Mouse (Mus musculus): ENCODE data around the gene Mta2. TPM values are rescaled to one million over a fixed set of nuclear protein-coding genes. Genes with fewer than 3 reads are reported as not detected.

Gene Mta2
- 75.9 and 85.0 TPM in 2 replicates for polyA plus RNA-seq (2012)

DNA sequence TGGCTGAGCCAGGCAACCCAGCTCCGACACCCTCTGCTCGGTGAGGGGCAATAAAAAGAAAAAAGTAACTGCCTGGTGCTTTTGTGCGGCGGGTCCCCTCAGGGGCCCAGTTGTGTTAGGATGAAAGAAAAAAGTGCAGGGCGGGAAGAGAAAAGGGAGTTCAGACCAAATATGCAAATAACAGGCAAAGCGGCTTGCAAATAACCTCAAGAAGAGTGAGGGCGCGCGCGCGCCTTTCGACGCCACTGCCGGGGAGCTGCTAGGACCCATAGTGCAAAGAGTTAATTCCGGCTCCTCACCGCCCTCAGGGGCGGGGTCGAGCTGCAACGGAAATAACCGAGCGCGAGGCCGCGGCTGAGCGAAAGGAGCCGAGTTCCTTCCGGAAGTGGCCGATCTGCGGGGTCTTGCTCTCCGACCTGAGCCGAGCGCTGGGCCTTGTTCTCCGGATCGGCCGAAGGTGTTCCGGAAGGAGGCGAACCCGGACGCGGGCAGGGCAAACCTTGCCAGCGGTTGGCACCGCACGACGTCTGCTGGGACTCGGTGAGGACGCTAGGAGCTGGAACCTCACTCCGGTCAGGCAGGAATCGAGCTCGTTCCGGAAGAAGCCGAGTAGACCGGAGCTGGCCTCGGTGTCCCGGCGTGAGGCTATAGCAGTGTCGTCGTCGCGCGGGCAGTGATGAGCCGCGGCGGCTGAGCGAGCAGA lies at the start of gene Mta2:
Mta2 (plus strand) TSS at position 361 of the 703 bp plus-strand sequence.
- no peak for TF ChIP-seq GATA1 (IDR thresholded peaks at IDR 0.05; ENCODE audit: low read length)

DNA sequence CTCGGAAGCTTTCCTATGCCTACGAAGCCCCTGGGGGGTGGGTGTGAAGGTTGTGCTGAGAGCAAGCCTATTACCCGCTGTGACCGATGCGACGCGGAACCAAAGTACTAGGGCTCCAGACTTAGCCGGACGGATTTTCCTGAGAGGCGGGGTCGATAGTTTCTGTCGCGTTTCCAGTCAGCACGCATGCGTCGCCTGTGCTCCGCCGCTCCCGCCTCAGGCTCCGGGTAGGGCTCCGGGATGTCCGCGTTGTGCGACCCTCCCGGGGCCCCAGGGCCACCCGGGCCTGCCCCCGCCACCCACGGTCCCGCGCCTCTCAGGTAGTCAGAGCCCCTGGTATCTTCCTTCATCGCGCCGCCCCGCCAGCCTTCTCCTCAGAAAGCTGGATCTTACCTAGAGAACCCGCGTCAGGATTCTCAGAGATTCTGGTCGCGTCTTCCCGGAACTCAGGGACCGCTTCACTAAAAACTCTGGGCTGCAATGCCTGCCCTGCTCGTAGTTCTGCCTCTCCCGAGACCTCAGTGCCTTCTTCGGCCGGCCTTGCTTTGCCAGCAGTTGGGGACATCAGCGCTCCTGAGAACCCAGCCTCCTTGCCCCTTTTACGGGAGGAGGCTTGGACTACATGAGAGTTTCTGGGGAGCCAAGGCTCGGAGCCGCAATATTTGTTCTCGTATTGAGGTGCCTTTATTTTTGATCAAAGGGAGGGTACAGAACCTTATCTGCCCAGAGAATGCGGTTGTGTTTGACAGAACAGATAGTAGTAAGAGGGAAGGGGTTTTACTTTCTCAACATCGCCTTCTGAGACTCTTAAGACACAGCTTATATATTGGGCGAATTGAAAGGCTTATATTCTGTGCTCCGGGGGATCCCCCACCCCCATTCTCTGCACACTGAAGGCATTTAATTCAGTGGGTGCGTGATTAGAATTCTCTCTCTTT lies 48.6 kb upstream of the Mta2 start, which contains the start of gene Ints5:
Ints5 (plus strand) TSS at position 177 of the 938 bp plus-strand sequence.
- TF ChIP-seq GATA1 (IDR thresholded peaks at IDR 0.05; ENCODE audit: low read length), result no peak

DNA sequence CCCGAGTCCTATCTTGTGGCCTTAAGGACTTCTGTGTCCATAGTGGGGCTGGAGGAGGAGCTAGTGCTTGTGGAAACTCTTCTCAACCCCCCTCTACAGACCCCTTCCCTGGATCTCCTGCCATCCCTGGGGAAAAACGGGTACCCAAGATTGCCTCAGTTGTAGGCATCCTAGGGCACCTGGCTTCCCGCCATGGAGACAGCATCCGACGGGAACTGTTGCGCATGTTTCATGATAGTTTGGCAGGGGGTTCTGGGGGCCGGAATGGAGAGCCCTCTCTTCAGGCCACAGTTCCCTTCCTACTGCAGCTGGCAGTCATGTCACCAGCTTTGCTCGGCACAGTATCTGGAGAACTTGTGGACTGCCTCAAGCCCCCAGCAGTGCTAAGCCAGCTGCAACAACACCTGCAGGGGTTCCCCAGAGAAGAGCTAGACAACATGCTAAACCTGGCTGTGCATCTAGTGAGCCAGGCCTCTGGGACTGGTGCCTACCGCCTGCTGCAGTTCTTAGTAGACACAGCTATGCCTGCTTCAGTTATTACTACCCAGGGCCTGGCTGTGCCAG lies 46.2 kb upstream of the Mta2 start:
- TF ChIP-seq GATA1 (IDR thresholded peaks at IDR 0.05; ENCODE audit: low read length), result no peak

DNA sequence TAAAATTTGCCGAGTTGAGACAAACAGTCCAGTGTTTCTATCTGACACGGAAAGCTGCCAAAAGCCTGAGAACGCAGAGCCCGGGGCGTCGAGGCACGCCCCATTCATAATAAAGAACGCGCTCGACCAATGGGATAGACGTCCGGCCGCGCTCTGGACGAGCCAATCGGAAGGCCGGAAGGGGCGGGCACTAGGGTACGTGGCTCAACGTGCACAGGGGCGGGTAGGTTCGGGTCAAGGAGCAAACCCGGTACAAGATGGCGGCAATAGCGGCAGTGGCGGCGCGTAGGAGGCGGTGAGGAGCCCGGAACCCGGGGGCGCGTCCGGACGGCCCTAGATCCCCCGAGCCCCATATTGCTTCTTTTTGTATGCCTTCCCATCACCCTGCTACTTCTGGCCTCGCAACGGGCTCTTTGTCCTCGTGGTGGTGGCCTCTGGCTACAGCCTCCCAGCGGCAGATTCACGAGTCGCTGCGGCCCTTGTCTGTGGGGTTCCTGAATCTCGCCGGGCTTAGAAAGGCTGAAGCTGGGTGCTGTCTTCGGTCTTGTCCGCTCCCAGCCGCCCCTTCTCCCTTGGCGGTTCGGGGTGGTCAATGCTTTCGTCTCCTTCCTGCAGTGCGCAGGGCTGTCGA lies 43.7 kb upstream of the Mta2 start, which contains the start of gene Ganab:
Ganab (plus strand) TSS at position 207 of the 631 bp plus-strand sequence.
- no peak for TF ChIP-seq GATA1 (IDR thresholded peaks at IDR 0.05; ENCODE audit: low read length)

DNA sequence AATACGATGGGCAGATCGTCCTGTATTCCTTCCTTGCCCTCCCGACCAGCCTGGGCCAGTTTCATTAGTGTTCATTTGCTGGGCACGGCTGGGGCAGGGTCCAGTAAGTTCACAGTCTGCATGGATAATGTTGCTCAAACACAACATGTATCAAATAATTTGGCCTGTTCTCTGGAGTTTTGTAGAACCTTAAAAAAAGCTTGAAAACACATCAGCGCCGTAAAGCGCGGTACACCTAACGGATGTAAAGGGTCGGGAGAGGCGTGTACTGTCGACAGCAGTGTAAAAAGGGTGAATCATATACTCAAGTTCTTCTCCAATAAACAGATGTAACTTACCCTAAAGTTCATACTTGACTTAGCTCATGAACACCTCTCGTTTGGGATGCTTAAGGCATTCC lies 43.1 kb upstream of the Mta2 start:
- TF ChIP-seq GATA1 (IDR thresholded peaks at IDR 0.05; ENCODE audit: low read length), result no peak

DNA sequence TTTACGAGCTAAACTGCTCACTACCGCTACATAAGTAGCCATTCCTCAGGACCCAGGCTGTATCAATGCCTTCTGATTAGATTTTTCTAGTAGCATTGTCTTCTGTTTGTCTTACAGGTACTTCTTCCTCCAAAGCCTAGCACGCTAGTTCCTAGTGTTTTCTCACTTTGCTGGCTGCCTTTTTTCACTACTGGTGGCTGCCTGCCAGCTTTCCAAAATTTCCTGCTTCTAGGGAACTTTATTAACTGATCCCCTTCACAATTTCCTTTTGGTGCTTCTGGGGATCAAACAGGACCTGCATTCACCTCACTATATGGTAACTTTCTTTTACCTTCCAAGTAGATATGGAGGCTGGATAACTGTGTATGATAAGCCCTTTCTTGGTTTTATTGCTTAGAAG lies 42.6 kb upstream of the Mta2 start:
- TF ChIP-seq GATA1 (IDR thresholded peaks at IDR 0.05; ENCODE audit: low read length), result no peak

DNA sequence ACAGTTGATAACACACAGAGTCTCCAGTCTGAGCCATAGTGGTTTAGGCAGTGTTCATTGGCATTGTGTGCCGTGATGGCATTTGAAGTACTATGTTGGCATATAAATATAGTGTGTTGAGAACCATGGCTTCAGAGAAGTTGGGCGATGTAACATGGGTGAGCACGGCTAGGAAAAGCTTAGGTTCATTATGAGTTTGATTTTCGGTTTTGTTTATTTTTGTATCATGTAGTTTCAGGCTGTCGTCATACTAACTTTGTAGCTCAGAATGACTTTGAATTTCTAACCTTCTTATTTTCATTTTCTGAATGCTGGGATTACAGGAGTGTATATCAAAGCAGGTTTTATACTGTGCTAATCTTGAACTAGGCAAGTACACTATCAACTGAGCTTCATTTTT lies 38.3 kb upstream of the Mta2 start:
- TF ChIP-seq GATA1 (IDR thresholded peaks at IDR 0.05; ENCODE audit: low read length), result no peak

DNA sequence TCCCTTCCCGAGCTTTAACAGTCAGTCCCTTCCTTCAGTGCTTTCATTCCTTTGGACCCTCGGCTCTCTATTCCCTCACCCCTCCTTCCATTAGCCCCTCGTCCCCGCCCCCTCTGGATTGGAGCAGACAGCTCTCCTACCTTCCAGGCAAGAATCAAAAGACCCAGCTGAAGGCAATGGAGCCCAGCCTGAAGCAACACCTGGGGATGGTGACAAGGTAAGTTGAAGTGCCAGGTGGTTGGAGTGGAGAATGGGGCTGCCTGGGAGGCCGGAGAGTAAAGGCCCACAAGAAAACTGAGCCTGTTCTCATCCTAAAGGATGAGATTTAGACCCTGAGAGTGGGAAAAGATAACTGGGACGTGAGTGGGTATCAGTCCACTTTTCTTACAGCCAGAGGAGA lies 33.1 kb upstream of the Mta2 start:
- no peak for TF ChIP-seq GATA1 (IDR thresholded peaks at IDR 0.05; ENCODE audit: low read length)

DNA sequence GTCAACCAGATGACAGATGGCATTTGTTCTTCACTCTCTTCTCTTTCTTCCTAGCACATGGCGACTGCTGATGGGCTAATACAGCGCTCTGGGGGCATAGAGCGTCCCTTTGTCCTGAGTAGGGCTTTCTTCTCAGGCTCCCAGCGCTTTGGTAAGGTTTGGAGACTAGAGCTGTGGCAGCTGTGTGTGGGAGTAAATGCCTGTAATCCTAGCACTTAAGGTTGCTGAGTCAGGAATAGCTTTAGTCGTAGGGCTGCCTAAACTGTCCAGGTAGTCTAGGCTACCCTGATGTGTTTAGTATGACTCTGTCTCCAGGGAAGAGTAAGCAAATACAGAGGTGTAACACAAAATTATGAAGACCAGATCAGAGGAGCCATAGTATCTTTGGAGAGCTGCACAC lies 29.9 kb upstream of the Mta2 start:
- TF ChIP-seq GATA1 (IDR thresholded peaks at IDR 0.05; ENCODE audit: low read length), result no peak

DNA sequence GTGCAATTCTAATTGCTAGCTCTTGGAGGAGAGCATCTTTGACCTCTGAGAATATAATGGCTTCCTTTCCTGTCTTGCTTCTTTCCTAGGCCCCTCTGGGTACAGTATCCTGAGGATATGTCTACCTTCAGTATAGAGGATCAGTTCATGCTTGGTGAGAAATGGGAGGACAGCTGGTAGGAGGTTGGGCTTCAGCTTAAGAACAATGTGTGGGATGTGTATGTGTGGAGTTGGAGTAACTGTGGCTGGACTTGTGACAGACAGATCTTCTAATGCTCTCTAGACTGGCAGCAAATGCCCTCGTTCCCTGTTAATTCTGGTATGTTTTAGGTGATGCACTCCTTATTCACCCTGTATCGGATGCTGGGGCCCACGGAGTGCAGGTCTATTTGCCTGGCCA lies 27.5 kb upstream of the Mta2 start:
- TF ChIP-seq GATA1 (IDR thresholded peaks at IDR 0.05; ENCODE audit: low read length), result no peak

DNA sequence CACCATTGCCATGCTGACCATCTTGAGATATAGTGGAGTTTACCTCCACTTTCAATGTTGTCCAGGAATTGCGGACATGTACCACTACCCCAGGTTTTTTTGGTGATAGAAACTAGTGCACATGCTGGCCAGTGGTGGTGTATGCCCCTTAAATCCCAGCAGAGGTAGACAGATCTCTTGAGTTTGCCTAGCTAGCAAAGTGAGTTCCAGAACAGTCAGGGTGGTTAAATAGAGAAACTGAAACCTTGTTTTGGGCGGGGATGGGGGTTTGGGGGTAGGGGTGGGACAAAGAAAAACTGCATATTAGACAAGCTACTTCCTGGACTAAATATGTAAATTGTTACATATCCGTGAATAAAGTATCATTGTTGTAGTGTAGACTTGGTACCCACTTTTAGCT lies 22.7 kb upstream of the Mta2 start:
- TF ChIP-seq GATA1 (IDR thresholded peaks at IDR 0.05; ENCODE audit: low read length), result no peak

DNA sequence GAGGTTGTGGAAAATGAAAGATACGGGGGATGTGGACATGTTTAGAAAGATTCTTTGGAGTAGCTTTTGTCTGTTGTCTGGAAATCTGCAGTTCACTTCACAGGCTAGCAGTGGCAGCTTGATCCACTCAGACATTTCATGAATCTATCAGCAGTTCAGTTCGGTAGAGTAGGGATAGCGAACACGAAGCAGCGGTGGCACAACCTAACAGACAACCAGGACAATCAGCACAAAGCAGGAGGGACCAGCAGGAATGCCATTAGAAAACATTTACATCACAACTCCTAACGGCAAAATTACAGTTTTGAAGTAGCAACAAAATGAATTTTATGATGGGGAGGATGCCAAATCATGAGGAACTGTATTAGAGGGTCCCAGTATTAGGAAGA lies 22.0 kb upstream of the Mta2 start:
- TF ChIP-seq GATA1 (IDR thresholded peaks at IDR 0.05; ENCODE audit: low read length), result no peak

DNA sequence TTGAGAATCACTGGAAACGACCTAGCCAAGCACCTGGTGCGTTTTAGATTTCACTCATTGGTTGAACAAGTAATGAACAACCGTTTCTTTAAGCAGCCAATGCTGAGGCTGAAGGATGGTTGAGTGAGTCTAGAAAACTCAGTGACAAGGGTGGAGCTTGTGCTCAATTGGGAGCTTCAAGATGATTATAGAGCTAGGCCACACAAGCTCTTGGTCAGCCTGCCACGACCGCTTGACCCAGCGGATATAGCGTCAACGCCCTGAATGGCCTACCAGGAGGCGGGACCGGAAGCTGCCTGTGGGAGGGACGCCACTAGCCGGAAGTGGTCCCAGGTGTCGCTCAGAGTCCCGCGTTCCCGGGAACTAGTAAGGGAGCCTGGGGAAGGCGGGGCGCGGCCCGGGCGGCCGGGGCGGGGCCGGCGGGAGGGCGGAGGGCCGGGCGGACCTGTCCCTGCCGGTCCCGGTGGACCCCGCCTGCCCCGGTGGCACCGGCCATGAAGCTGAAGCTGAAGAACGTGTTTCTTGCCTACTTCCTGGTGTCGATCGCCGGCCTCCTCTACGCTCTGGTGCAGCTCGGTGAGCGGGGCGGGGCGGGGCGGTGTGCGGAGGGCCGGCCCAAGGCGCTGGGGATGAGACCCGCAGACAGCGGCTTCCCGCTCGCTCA lies 21.5 kb upstream of the Mta2 start, which contains the start of gene B3gat3:
B3gat3 (plus strand) TSS at position 302 of the 664 bp plus-strand sequence.
- TF ChIP-seq GATA1 (IDR thresholded peaks at IDR 0.05; ENCODE audit: low read length), result no peak

DNA sequence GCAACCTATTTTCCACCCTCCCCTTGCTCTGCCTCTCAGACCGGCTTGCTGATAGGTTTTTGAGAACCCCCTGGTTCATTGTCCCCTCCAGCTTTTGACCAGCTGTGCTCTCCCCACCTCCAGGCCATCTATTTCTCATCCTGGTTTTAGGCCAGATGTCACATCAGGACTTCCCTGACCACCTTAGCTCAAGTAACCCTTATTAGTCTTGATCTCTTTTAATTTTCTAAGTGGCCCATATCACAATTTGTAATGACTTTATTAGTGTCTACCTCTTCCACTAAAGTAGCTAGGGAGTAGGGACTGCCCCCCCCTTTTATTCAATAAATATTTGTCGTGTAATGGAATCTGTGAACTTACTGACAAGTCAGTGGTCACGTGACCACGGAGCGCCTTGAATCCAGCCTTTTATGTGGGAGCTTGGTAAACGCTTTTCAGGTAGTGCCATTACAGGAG lies 20.8 kb upstream of the Mta2 start:
- TF ChIP-seq GATA1 (IDR thresholded peaks at IDR 0.05; ENCODE audit: low read length), result no peak

DNA sequence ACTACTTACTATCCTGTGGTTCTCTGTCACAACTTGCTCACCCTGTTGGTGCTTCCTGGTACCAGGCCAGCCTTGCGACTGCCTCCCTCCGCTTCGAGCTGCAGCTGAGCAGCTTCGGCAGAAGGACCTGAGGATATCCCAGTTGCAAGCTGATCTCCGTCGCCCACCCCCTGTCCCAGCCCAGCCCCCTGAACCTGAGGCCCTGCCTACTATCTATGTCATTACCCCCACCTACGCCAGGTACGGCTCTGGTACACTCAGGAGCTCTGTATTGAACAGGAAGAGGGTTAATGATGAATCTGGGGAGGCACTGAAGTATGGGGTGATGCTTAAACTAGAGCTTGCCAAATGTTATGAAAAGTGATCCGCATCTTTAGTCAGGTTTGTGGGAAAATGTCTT lies 19.9 kb upstream of the Mta2 start:
- TF ChIP-seq GATA1 (IDR thresholded peaks at IDR 0.05; ENCODE audit: low read length), result no peak
